Mouse (Mus musculus) hindbrain, embryonic 12.5 days (tissue): ENCODE results near the gene Gm27179. TPM values are rescaled to one million over a fixed set of nuclear protein-coding genes. Genes with fewer than 3 reads are reported as not detected.
A peak's percentile ranks its signal among the peaks of the same experiment; 100 is the strongest.
"Not testable (repeated sequence)": the region's sequence is repeated elsewhere in the genome, so short reads cannot be mapped to it uniquely, and the experiment has no call there.

Experiments
- ATAC-seq: fragments of 200-750 bp; cut with Nextera tagmentation; 2 replicates; pipeline ENCODE4 v1.8.0; 2017; ENCODE audit warnings: moderate TSS enrichment; ENCODE audit not compliant: low FRiP score
- H3K27ac ChIP-seq: fragments of 300-500 bp; sonication (generic); 2 replicates; pipeline ENCODE4 v1.5.1; 2016; ENCODE audit warnings: mild to moderate bottlenecking
- H3K27me3 ChIP-seq: fragments of 300-500 bp; sonication (generic); 2 replicates; pipeline ENCODE4 v1.6.1; 2016; ENCODE audit warnings: mild to moderate bottlenecking
- H3K36me3 ChIP-seq: fragments of 300-500 bp; sonication (generic); 2 replicates; pipeline ENCODE4 v1.6.1; 2016; ENCODE audit warnings: mild to moderate bottlenecking
- H3K4me1 ChIP-seq: fragments of 300-500 bp; sonication (generic); 2 replicates; pipeline ENCODE4 v1.6.1; 2016
- H3K4me2 ChIP-seq: fragments of 300-500 bp; sonication (generic); replicated peaks from 2 replicates; pipeline ENCODE4 v1.6.1; 2016; ENCODE audit warnings: mild to moderate bottlenecking
- H3K4me3 ChIP-seq: fragments of 300-500 bp; sonication (generic); 2 replicates; pipeline ENCODE4 v1.5.1; 2016; ENCODE audit warnings: mild to moderate bottlenecking
- H3K9ac ChIP-seq: fragments of 300-500 bp; sonication (generic); 2 replicates; pipeline ENCODE4 v1.6.1; 2016; ENCODE audit warnings: mild to moderate bottlenecking, moderate library complexity
- H3K9me3 ChIP-seq: fragments of 300-500 bp; sonication (generic); replicated peaks from 2 replicates; pipeline ENCODE4 v1.6.1; 2016; ENCODE audit warnings: mild to moderate bottlenecking
- WGBS: fragments of 180-500 bp; shearing (Covaris S2); methylation state at CpG from one replicate; pipeline ENCODE4 v1.1.7; 2016; 5-methylcytosine and 5-hydroxymethylcytosine counted together
- polyA plus RNA-seq: library from polyadenylated mRNA; unstranded; fragments of >200 nt; fragmentation: Nextera tagmentation; extraction: Ambion mirVana; gene quantifications from 2 replicates; pipeline ENCODE4 v1.2.1, GENCODE M21; 2016

The Gm27179 gene
- polyA plus RNA-seq, result not detected in 2 replicates

GRCm38 (mm10) chr14:69512449-69512848 is at the start of gene Gm27179:
Gene Gm27179, minus strand, starts transcription at chr14:69512549.
- not testable (repeated sequence) for H3K36me3 ChIP-seq, H3K27me3 ChIP-seq, H3K4me2 ChIP-seq, H3K9ac ChIP-seq, H3K4me3 ChIP-seq, ATAC-seq, H3K9me3 ChIP-seq, H3K4me1 ChIP-seq, H3K27ac ChIP-seq
- WGBS, result no CpG with 5 or more reads among the region's 2 CpGs

DNA sequence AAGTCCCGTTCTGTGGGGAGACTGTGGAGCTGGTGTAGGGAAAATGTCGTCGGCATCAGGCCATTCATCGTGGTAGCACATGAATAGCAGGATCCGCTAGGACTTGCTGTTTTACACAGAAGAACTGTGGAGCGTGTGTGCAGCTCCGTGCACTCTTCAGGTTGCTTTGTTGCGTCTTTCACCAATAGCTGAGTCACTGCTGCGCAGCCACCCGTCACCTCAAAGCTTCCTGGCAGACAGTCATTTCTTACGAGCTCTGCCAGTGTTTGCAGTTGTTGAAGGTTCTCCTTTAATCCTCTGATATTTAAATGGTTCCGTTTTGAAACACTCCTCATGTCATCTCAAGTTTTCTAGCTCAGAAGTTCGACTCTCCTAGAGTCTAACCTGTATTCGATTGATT is 45.2 kb upstream of the Gm27179 start:
- not testable (repeated sequence) for H3K36me3 ChIP-seq, H3K4me1 ChIP-seq, H3K4me2 ChIP-seq, ATAC-seq, H3K9ac ChIP-seq, H3K27ac ChIP-seq, H3K9me3 ChIP-seq, H3K4me3 ChIP-seq, H3K27me3 ChIP-seq
- WGBS, result no CpG with 5 or more reads among the region's 14 CpGs

GRCm38 (mm10) chr14:69556820-69557219 is 44.5 kb upstream of the Gm27179 start:
- H3K4me1 ChIP-seq, H3K27me3 ChIP-seq, H3K9ac ChIP-seq, H3K4me2 ChIP-seq, ATAC-seq, H3K4me3 ChIP-seq, H3K27ac ChIP-seq, H3K36me3 ChIP-seq, H3K9me3 ChIP-seq: not testable (repeated sequence)
- WGBS, result no CpG with 5 or more reads among the region's 8 CpGs

GRCm38 (mm10) chr14:69555110-69555831 is 42.9 kb upstream of the Gm27179 start, which contains the start of gene Entpd4b:
Gene Entpd4b, plus strand, starts transcription at chr14:69555424.
- H3K4me1 ChIP-seq, H3K9ac ChIP-seq, H3K4me3 ChIP-seq, H3K36me3 ChIP-seq, H3K4me2 ChIP-seq, H3K27me3 ChIP-seq, H3K27ac ChIP-seq, H3K9me3 ChIP-seq: not testable (repeated sequence)
- WGBS, result no CpG with 5 or more reads among the region's 68 CpGs
- ATAC-seq, result peak; percentile 96

- H3K27ac ChIP-seq, H3K9me3 ChIP-seq, H3K36me3 ChIP-seq, H3K4me2 ChIP-seq, H3K4me1 ChIP-seq, H3K27me3 ChIP-seq, ATAC-seq, H3K4me3 ChIP-seq, H3K9ac ChIP-seq: not testable (repeated sequence)
- no CpG with 5 or more reads among the region's 4 CpGs for WGBS
Observed at GRCm38 (mm10) chr14:69547310-69547709, 35.0 kb upstream of the Gm27179 start.

GRCm38 (mm10) chr14:69545052-69545451 is 32.7 kb upstream of the Gm27179 start:
- not testable (repeated sequence) for ATAC-seq

GRCm38 (mm10) chr14:69544033-69544432 is 31.7 kb upstream of the Gm27179 start:
- not testable (repeated sequence) for H3K4me1 ChIP-seq, H3K4me3 ChIP-seq, ATAC-seq, H3K27me3 ChIP-seq, H3K36me3 ChIP-seq, H3K27ac ChIP-seq, H3K4me2 ChIP-seq, H3K9me3 ChIP-seq, H3K9ac ChIP-seq
- no CpG with 5 or more reads among the region's 7 CpGs for WGBS

More at GRCm38 (mm10) chr14:69545052-69545451, 32.7 kb upstream of the Gm27179 start:
- not testable (repeated sequence) for H3K9ac ChIP-seq, H3K4me3 ChIP-seq, H3K27ac ChIP-seq, H3K9me3 ChIP-seq, H3K4me2 ChIP-seq, H3K27me3 ChIP-seq, H3K36me3 ChIP-seq, H3K4me1 ChIP-seq
- no CpG with 5 or more reads among the region's 2 CpGs for WGBS

DNA sequence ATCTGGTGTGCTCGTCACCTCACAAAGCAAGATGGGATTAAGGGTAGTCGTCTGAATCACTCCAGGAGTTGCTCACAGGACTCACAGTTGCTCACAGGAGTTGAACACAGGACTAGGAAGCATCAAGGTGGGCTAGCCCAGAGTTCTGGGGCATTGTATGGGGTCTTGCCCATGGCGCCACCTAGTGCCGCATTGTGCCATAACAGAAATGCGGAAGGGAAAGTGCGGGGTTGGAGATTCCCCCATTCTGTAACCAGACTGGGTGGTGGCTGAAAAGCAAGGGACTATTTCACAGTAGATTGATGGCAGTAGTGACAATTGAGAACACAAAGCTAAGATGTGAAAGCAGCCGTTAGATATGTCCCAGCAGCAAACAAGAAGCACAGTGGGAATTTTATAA is 30.3 kb upstream of the Gm27179 start:
- H3K27me3 ChIP-seq, H3K36me3 ChIP-seq, H3K9ac ChIP-seq, ATAC-seq, H3K9me3 ChIP-seq, H3K4me2 ChIP-seq, H3K4me3 ChIP-seq, H3K27ac ChIP-seq, H3K4me1 ChIP-seq: not testable (repeated sequence)
- WGBS, result no CpG with 5 or more reads among the region's 7 CpGs

- no CpG with 5 or more reads among the region's 5 CpGs for WGBS
Observed at GRCm38 (mm10) chr14:69540113-69540512, 27.8 kb upstream of the Gm27179 start.

GRCm38 (mm10) chr14:69536539-69536938 is 24.2 kb upstream of the Gm27179 start:
- WGBS, result no CpG with 5 or more reads among the region's 7 CpGs
- not testable (repeated sequence) for H3K9me3 ChIP-seq, ATAC-seq, H3K4me1 ChIP-seq, H3K4me3 ChIP-seq, H3K27ac ChIP-seq, H3K36me3 ChIP-seq, H3K4me2 ChIP-seq, H3K9ac ChIP-seq, H3K27me3 ChIP-seq

More at GRCm38 (mm10) chr14:69540113-69540512, 27.8 kb upstream of the Gm27179 start:
- not testable (repeated sequence) for H3K4me3 ChIP-seq, H3K4me2 ChIP-seq, H3K4me1 ChIP-seq, ATAC-seq, H3K9me3 ChIP-seq, H3K9ac ChIP-seq, H3K36me3 ChIP-seq, H3K27ac ChIP-seq, H3K27me3 ChIP-seq

DNA sequence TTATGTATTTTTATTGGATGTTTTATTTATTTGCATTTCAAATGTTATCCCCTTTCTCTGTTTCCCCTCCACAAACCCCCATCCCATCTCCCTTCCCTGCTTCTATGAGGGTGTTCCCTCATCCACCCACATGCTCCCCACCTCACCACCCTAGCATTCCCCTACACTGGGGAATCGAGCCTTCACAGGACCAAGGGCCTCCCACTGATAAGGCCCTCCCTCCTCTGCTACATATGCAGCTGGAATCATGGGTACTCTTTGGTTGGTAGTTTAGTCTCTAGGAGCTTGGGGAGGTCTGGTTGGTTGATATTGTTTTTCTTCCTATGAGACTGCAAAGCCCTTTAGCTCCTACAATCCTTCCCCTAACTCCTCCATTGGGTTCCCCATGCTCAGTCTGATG is 13.9 kb upstream of the Gm27179 start:
- H3K4me1 ChIP-seq, H3K9me3 ChIP-seq, H3K27ac ChIP-seq, H3K36me3 ChIP-seq, H3K4me2 ChIP-seq, ATAC-seq, H3K27me3 ChIP-seq, H3K4me3 ChIP-seq, H3K9ac ChIP-seq: not testable (repeated sequence)
- WGBS, result no CpG with 5 or more reads among the region's 1 CpGs

- H3K4me1 ChIP-seq, H3K4me3 ChIP-seq, H3K27me3 ChIP-seq, H3K4me2 ChIP-seq, ATAC-seq, H3K9ac ChIP-seq, H3K27ac ChIP-seq, H3K9me3 ChIP-seq, H3K36me3 ChIP-seq: not testable (repeated sequence)
- no CpG with 5 or more reads among the region's 1 CpGs for WGBS
Observed at GRCm38 (mm10) chr14:69523001-69523400, 10.7 kb upstream of the Gm27179 start.

DNA sequence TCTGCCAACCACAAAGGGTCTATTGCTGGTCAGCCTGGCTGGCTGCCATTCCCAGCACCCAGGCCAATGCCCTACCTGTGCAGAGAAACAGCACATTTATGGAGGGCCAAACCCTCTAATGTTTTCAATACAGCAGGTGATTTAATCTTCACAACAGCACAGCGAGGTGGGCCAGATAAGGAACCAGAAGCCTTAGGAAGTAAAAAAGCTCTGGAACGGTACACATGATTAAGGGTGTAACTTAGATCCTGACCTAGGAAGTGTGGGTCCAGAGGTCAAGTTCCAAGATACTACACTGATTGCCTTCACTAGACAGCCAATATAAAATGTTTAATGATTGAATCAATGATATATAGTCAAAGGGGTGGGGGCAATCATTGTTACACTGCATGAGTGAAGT is 8.5 kb upstream of the Gm27179 start:
- not testable (repeated sequence) for H3K27ac ChIP-seq, H3K4me1 ChIP-seq, H3K4me3 ChIP-seq, ATAC-seq, H3K4me2 ChIP-seq, H3K36me3 ChIP-seq, H3K27me3 ChIP-seq, H3K9ac ChIP-seq, H3K9me3 ChIP-seq
- no CpG with 5 or more reads among the region's 2 CpGs for WGBS
